Mouse (Mus musculus) spleen, adult 2 months (tissue): ENCODE results near the gene Csdc2.

Experiments used
- CTCF ChIP-seq: fragments of 200-500 bp; IDR thresholded peaks from 2 replicates; pipeline ENCODE4 v1.5.1; 2011; ENCODE audit warnings: mild to moderate bottlenecking, inconsistent platforms; ENCODE audit not compliant: insufficient read depth, insufficient read length, insufficient replicate concordance; ENCODE audit errors: extremely low read depth
- POLR2A ChIP-seq: fragments of 200-500 bp; IDR thresholded peaks from 2 replicates; pipeline ENCODE4 v1.6.1; 2011; ENCODE audit warnings: low read depth, low read length, inconsistent platforms

- TF ChIP-seq POLR2A (no peak), CTCF (no peak)
Observed at GRCm38 (mm10) chr15:81919062-81919461, 17.5 kb upstream of the Csdc2 start.
